Mouse (Mus musculus): ENCODE measurements at regions not wholly inside any gene's neighbourhood (a gene's known extent, or its start where the extent isn't known, plus 50 kb on each side); places are given as distances from the start of the nearest gene placed in this dataset.

DNA sequence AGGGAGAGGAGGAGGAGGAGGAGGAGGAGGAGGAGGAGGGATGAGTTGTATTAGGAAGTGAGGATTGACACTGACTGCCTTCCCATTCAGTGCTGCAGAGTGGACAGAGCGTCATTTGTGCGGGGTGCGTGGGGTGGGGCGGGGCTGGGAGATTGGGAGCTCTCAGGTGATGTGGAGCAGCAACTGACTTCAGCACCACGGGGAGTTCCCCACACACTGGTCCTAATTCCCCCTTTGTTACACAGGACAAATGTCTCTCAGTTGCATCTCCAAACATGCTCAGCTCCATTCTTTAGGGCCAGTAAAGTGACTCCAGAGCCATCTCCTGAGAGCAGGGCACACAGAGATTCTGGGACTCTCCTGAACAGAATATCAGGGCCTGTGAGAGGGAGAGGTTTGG lies 118.5 kb upstream of the Zc3h12a start:
- no peak for TF ChIP-seq TAL1 (IDR thresholded peaks at IDR 0.05; ENCODE audit: low read length)
- TF ChIP-seq USF2 (IDR thresholded peaks at IDR 0.05; ENCODE audit: borderline replicate concordance in 1 of 2, insufficient read depth in 1 of 2, low read depth in 1 of 2, low read length in 2 of 2): no peak
- no peak for TF ChIP-seq GATA1 (IDR thresholded peaks at IDR 0.05; ENCODE audit: low read depth, low read length)
- no peak for TF ChIP-seq ZC3H11A (IDR thresholded peaks at IDR 0.05; ENCODE audit: low read depth, low read length)
- no peak for TF ChIP-seq CHD2 (IDR thresholded peaks at IDR 0.05; ENCODE audit: low read length)
- H3K36me3 ChIP-seq (ENCODE audit: control insufficient read depth in 1 of 2, insufficient read depth in 2 of 2, low read length in 2 of 2): no peaks in the 10 kb centered on the region
- H3K9me3 ChIP-seq (replicated peaks; ENCODE audit: insufficient read depth, low read length): no peaks in the 10 kb centered on the region
- H3K4me3 ChIP-seq (ENCODE audit: control insufficient read depth in 1 of 2, insufficient read depth in 1 of 2, low read depth in 2 of 2, low read length in 2 of 2): no peak overlapping the region
- H3K9ac ChIP-seq (ENCODE audit: control insufficient read depth, low read depth, low read length, poor library complexity, severe bottlenecking): no peak overlapping the region
- no peaks in the 10 kb centered on the region for H3K4me1 ChIP-seq (ENCODE audit: control insufficient read depth in 1 of 2, insufficient read depth in 2 of 2, low read length in 2 of 2)
- H3K79me2 ChIP-seq (ENCODE audit: control insufficient read depth, insufficient read depth, low read length, poor library complexity): no peaks in the 10 kb centered on the region
- H3K27me3 ChIP-seq (ENCODE audit: control insufficient read depth in 1 of 2, insufficient read depth in 2 of 2, low read length in 2 of 2): no peaks in the 10 kb centered on the region
- no peak for DNase-seq (ENCODE audit: low read depth, low spot score)
- H3K27ac ChIP-seq (ENCODE audit: control insufficient read depth, low read depth, low read length): no peak overlapping the region

DNA sequence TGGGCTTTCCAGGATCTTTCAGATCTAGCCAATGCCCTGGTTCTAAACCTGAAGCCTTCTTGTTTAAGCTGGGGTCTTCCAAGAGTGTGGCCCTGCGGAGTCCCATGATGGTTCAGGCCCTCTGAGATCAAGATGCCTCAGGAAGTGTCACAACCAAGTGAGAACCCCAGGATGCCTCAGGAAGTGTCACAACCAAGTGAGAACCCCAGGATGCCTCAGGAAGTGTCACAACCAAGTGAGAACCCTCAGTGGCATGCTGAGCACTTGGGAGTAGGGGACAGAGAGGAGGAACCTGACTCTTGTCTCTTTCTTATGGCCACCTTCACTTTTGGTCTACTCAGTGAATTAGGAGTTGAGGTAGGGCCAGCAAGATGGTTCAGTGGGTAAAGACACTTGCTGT lies 114.9 kb upstream of the Zc3h12a start:
- H3K4me3 ChIP-seq (ENCODE audit: control insufficient read depth in 1 of 2, insufficient read depth in 1 of 2, low read depth in 2 of 2, low read length in 2 of 2): no peak overlapping the region
- no peak for DNase-seq (ENCODE audit: low read depth, low spot score)
- no peaks in the 10 kb centered on the region for H3K36me3 ChIP-seq (ENCODE audit: control insufficient read depth in 1 of 2, insufficient read depth in 2 of 2, low read length in 2 of 2)
- no peak overlapping the region for H3K27ac ChIP-seq (ENCODE audit: control insufficient read depth, low read depth, low read length)
- H3K27me3 ChIP-seq (ENCODE audit: control insufficient read depth in 1 of 2, insufficient read depth in 2 of 2, low read length in 2 of 2): no peaks in the 10 kb centered on the region
- H3K9me3 ChIP-seq (replicated peaks; ENCODE audit: insufficient read depth, low read length): no peaks in the 10 kb centered on the region
- H3K79me2 ChIP-seq (ENCODE audit: control insufficient read depth, insufficient read depth, low read length, poor library complexity): no peaks in the 10 kb centered on the region
- no peak overlapping the region for H3K9ac ChIP-seq (ENCODE audit: control insufficient read depth, low read depth, low read length, poor library complexity, severe bottlenecking)
- no peaks in the 10 kb centered on the region for H3K4me1 ChIP-seq (ENCODE audit: control insufficient read depth in 1 of 2, insufficient read depth in 2 of 2, low read length in 2 of 2)
- TF ChIP-seq MEF2A (IDR thresholded peaks at IDR 0.05; ENCODE audit: extremely low read depth, insufficient replicate concordance, low read depth, low read length, poor library complexity, severe bottlenecking): no peak
- no peak for TF ChIP-seq ZNF384 (IDR thresholded peaks at IDR 0.05; ENCODE audit: low read depth, low read length)
- TF ChIP-seq POLR2AphosphoS2 (IDR thresholded peaks at IDR 0.05; ENCODE audit: low read length): no peak
- no peak for TF ChIP-seq USF2 (IDR thresholded peaks at IDR 0.05; ENCODE audit: borderline replicate concordance in 1 of 2, insufficient read depth in 1 of 2, low read depth in 1 of 2, low read length in 2 of 2)
- no peak for TF ChIP-seq ZC3H11A (IDR thresholded peaks at IDR 0.05; ENCODE audit: low read depth, low read length)
- no peak for TF ChIP-seq RAD21 (IDR thresholded peaks at IDR 0.05; ENCODE audit: low read depth, low read length)
- TF ChIP-seq ETS1 (IDR thresholded peaks at IDR 0.05; ENCODE audit: low read depth, low read length): no peak
- TF ChIP-seq GATA1 (IDR thresholded peaks at IDR 0.05; ENCODE audit: low read depth, low read length): no peak
- TF ChIP-seq POLR2A (IDR thresholded peaks at IDR 0.05; ENCODE audit: control insufficient read depth in 1 of 2, insufficient read depth in 1 of 2, low read depth in 1 of 2, low read length in 2 of 2, poor library complexity in 1 of 2): no peak
- TF ChIP-seq UBTF (IDR thresholded peaks at IDR 0.05; ENCODE audit: borderline replicate concordance, insufficient read depth, low read depth, low read length): no peak
- no peak for TF ChIP-seq TAL1 (IDR thresholded peaks at IDR 0.05; ENCODE audit: low read length)
- no peak for TF ChIP-seq CHD2 (IDR thresholded peaks at IDR 0.05; ENCODE audit: low read length)
- no peak for TF ChIP-seq EP300 (IDR thresholded peaks at IDR 0.05; ENCODE audit: low read depth in 1 of 2, low read length in 2 of 2)
- no peak for TF ChIP-seq MYB (IDR thresholded peaks at IDR 0.05; ENCODE audit: low read depth, low read length)
- TF ChIP-seq ZMIZ1 (IDR thresholded peaks at IDR 0.05; ENCODE audit: low read depth, low read length): no peak
- TF ChIP-seq CTCF (IDR thresholded peaks at IDR 0.05 in 2 of 3, conservative IDR thresholded peaks at IDR 0.05 in 1 of 3; ENCODE audit: control insufficient read depth in 1 of 3, insufficient read depth in 1 of 3, low read depth in 2 of 3, low read length in 3 of 3, poor library complexity in 1 of 3, severe bottlenecking in 1 of 3): no peak
- no peak for TF ChIP-seq CHD1 (IDR thresholded peaks at IDR 0.05; ENCODE audit: low read depth, low read length)
- TF ChIP-seq MYC (IDR thresholded peaks at IDR 0.05; ENCODE audit: low read depth, low read length): no peak
- TF ChIP-seq ZKSCAN1 (IDR thresholded peaks at IDR 0.05; ENCODE audit: low read depth, low read length): no peak
- TF ChIP-seq NELFE (IDR thresholded peaks at IDR 0.05; ENCODE audit: low read depth, low read length): no peak
